Mouse (Mus musculus) urinary bladder, postnatal 4 days (tissue): ENCODE results near the gene Tmem43.
"Not testable (repeated sequence)": the region's sequence is repeated elsewhere in the genome, so short reads cannot be mapped to it uniquely, and the experiment has no call there.

Experiments used
- DNase-seq, 2 experiments: peaks; one replicate each; pipeline ENCODE4 v3.0.0; 2021 to 2022; ENCODE audit warnings: low spot score in 2 of 2

Tmem43 gene

DNA sequence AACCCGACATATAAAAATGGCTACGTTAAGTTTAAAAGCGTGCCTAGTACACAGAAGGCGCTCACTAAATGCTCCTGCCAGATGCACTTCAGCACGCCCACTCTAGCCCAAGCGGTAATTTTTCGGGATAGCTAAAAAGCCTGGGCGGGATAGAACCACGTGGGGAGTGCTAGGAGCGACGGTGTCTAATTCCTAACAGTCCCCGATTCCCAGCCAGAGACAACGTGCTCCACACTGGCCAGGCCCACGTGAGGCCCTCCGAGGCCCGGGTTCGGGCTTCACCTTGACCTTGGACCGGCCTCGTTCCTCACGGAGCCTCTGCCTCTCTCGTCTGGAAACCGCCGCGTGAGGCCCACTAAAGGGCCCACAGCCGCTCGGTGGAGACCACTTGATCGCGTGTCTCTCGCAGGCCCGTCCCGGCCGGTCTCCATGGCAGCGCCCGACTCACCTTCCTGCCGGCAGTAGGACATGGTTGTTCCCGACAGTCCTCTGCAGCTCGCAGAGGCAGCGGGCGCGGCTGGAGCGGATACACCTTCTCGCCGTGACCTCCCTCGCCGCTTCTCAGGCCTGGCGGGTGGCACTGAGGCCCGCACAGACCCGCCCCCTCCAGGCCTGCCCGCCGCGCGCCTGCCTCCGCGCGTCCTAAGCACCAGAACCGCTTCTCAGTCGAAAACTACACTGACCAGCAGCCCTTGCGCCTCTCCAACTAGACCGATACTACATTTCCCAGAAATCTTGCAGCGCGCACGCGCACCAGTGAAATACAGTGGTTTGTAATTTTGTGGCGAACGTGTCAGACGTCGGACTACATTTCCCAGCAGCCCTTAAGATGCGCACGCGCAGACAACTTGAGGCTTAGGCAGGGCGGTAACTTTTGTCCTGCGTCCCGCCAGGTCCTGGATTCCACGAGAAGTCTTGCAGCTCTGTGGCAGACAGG is at the start of gene Tmem43, which contains the start of gene Chchd4:
Tmem43 (plus strand) TSS at position 836 of the 937 bp plus-strand sequence.
Chchd4 (minus strand) TSS at position 679 of the 937 bp plus-strand sequence.
- DNase-seq, result peak; percentile 97 to 98

DNA sequence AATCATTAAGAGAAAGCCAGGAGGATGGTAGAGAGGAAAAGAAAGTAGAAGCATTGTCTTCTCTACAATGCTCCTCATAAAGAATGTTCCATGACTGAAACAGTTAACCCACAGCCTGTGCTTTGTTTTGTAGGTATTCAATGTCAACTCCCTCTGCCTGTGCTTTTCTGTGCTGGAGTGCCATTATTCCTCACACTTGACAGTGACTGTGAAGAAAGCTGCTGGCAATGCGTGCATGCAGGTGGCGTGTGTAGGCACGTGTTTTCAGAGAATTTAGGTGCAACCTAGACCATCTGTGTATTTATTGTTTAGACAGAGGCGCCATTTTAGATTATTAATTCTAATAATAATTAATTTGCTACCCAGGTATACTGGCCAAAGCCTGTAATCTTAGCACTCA is 49.4 kb upstream of the Tmem43 start:
- no peak for DNase-seq

DNA sequence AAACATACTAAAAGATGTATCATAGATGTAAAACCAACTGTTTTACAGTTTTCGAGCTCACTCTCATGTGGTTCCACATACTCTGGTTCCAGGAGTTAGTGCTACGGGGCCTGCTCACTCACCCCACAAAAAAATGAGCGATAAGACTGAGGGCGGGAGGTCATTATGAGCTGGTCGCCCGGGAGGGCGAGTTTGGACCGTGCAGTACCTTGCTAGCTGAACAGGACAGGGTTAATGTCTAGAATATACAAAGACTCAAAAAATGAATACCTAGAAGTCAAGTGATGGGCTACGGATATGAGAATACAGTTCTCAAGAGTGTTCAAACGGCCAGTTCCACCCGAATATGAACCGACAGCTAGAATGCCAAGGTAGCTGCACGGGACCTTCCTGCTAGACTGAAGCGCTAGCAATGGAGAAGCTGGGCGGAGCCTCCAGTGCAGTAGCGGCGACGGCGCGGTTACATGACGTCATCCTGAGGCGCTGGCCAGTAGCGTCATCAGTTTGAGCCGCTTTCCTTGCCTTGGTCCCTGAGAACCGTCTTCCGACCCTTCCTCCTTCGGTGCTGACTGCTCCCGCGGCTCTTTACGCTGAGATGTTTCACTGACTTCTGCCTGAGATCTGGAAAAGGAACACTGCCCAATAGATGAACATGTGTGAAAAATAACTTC is 32.9 kb upstream of the Tmem43 start:
- peak; percentile 90 to 96 for DNase-seq

DNA sequence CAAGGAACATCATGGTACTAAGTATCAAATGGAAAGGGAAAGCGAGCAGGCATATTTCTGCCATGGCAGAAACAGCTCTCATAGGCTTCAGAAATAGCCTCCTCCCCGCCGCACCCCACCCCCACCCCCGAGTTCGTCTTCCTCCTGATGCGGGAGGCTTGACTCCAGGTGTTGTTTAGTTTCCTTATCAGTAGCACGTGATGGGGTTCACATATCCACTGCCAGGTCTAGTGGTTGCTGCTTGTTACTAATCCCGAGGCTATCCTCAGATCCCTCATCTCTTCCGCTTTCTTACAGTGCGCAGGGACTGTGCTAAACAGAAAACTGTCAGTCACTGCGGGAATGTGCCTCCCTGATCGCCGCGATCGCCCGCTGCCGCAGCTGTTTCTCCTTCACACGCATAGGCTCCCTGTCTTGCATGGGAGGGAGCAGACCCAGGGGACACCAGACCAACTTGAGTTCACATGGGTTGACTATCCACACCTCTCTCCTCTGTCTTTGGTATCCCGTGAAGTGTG is 32.3 kb upstream of the Tmem43 start:
- DNase-seq, result no peak

DNA sequence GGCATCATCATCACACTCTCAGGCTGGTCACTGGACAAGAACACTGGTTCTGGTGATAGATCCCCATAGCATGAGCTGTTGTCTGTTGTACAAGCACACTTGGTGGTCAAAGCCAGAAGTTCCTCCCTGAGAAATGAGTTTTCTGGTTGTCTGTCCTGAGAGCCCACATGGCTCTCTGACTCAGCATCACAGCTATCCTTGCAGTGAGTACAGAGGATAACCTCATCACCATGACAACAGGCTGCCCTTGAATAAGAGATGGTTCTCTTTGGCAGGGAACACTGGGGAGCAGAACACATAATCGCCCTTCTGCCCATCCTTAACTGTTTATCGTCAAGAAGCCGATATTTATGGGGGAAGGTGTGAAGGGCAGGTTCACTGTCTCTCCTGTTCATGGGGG is 28.2 kb upstream of the Tmem43 start:
- DNase-seq, result no peak

DNA sequence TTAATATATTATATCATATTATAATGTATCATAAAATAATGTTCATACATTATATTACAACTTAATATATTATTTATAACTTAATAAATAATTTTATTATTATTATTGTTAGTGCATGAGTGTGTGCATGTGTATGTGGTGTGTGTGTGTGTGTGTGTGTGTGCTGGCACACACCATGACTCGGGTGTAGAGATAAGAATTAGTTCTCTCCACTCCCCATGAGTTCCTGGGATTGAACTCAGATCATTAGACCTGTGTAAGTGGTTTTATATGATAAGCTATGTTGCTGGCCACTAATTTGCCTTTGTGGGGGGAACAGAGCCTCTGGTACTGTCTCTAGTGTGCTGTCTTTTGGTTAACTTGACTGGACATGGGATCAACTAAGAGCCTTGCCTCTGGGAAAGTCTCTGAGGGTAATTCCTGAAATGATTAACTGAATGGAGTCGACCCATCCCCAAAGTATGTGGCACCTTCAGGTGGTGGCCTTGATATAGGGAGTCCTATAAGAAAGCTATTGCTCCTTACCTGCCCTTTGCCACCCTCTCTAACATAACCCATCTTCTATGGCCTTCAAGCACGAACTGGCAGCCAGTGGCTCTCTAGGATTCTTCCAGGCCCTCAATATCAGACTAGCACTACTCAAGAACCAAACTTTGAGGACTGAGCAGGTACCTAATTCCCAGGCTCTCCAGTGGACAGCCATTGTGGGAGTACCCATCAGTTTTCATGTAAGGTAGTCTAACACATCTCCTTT is 23.9 kb upstream of the Tmem43 start:
- no peak for DNase-seq

DNA sequence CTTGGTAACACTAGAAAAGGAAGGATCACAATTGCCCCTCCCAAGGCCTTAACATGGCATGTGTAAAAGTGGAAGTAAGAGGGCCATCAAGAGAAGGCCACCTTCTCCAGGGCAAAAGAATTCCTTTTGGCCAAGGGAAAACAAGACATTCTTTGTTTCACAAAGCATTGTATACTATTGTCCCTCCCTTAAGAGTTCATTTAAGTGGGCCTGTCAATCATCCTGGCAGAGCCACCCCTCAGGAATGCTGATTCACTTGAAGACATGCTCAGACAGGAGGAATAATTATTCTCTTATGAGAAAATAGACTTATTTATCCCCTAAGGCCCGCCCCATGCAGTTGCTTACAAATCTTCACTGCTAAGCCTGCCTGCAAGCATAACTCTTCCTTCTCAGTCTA is 21.4 kb upstream of the Tmem43 start:
- no peak for DNase-seq

DNA sequence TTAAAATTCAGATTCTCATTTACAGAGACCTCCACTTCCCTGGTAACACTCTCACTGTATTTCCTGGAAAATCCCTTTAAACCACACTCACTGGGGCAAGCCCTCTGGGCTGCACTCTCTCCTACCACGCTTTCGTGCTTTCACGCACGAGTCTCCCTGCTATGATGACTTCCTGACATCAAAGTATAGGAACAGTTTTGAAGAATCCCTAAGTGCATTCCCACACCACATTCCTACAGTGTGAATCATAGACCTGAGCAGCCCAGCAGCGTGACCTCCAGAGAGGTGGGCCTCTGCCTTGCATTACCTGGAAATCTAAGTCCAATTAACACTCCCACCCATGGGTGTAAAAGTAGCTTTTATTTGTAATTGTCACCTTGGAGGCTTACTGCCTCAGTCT is 19.0 kb upstream of the Tmem43 start:
- no peak for DNase-seq

DNA sequence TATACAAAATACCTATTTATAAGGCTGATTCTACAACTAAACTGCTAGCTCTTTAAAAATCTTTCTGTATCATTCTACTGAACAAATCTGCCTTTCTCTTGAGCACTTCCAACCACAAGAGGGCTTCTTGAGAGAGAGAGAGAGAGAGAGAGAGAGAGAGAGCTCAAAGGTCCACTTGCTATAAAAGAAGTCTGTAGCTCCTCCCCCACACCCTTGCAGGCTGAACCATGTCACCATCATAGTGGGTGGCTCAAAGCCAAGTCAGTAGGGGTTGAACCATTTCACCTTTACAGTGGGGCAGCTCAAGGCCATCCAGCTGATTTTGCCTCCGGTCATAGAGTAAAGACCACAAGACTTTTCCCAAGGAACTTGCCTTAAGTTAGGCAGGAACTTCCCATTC is 14.0 kb upstream of the Tmem43 start:
- no peak for DNase-seq

DNA sequence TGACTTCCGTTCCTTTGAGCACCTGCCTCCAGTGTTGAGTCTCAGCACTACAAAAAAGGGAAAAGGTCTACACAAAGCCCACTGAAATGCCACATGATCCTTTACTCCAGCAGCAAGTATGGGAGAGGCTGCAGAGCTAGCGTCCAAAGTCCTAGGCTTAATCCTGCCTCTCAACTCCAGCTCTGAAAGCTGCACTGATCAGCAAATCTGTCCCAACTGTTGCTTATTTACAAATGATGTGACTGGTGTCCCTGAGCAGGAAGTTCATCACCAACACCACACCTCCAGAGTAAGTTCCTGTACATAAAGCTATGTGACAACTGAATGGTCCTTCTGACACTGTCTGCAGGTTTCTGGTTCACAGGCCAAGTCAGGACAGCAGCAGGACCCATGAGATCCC is 7.7 kb upstream of the Tmem43 start:
- no peak for DNase-seq

DNA sequence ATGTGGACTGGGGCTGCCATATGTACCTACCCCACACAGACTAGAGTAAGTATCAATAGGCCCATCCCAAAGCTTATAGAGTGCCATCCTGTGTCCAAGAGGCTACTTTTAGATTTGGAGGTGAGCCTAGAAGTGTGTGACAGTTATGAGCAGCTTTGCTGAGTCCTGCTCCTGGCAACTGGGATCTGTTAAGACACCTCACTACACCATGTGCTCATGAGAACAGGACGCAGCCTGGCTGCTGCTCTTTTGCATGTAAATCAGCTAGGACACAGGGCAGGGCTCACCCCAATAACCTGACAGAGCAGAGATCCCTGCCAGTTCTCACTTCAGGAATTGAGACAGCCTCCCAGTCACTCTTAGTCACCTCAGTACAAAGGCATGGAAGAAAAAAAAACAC is 6.4 kb upstream of the Tmem43 start:
- no peak for DNase-seq

DNA sequence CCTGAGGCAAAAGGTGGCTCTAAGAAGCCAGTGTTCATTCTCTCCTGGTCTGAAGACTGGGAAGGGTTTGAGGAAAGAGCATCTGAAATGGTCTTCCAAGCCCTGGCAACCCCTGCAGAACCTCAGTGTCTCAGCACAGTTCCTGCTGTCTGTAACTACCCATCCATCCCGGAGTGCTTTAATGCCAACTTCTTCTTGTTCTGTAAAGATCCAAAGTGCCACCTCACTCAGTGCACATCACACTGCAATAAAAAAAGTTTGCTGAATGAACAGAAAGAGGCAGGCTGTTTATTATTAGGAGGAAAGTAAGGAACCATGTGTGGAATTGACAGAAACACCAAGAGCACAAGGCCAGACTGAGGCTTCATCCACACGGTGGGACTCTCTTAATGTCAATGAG is 2.8 kb upstream of the Tmem43 start:
- no peak for DNase-seq

DNA sequence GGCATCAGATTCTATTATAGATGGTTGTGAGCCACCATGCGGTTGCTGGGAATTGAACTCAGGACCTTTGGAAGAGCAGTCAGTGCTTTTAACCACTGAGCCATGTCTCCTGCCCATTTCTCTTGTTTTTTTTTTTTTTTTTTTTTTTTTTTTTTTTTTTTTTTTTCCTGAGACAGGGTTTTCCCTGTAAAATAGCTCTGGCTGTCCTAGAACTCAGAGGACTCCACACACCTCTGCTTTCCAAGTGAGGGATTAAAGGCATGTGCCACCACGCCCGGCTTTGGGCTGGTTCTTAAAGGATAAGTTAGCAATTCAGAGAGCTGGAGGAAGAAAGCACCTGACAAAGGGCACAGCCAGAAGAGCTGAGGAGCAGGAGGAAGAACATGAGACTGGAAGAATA is 2.1 kb upstream of the Tmem43 start:
- DNase-seq, result not testable (repeated sequence)

DNA sequence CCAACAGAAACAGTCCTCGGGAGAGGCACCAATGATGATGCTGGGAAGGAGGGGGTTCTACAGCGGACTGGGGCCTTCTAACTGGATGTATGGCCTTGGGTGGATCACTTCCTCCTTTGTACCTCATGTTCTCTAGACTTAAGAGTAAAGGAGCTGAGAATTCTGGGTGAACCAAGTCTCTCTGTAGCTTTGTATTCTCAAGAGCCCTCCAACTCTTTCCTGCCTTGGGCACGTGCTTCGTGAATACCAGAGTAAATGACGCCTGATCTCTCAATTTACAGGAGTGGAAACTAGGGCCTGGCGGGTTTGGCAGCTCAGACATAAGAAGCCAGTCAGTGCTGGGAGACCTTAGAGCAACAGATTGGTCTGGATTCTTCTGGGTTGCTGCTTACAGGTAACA is 1.2 kb upstream of the Tmem43 start:
- no peak for DNase-seq

DNA sequence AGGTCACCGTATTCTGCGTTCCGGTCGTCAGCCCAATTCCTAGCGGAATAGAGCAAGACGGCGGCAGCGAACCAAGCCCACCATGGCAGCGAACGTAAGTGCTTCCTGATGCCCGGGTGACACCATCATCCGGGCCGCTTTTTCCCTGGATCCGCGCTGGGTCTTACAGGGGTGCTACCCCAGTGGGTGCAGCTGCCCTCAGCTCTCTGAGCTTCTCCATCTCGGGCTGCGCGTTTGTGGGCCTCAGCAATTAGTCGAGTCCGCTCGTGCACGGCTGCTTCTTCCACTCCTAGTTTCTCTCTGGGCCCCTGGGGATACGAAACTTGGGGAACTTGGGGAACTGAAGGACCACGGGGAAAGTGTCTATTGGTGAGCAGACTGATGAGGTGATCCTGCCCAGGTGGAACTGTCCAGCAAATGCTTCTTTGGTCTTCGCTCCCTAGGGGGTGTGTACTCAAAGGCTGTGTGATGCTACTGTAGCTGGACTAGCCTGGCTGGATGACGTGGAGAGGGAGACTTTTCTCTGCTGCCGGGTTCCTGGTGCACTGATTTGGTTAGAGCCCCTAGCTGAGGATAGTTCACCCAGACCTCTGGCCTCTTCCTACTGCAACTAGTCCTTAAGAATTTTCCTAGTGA is 420 bp downstream of the Tmem43 start:
- DNase-seq, result no peak

DNA sequence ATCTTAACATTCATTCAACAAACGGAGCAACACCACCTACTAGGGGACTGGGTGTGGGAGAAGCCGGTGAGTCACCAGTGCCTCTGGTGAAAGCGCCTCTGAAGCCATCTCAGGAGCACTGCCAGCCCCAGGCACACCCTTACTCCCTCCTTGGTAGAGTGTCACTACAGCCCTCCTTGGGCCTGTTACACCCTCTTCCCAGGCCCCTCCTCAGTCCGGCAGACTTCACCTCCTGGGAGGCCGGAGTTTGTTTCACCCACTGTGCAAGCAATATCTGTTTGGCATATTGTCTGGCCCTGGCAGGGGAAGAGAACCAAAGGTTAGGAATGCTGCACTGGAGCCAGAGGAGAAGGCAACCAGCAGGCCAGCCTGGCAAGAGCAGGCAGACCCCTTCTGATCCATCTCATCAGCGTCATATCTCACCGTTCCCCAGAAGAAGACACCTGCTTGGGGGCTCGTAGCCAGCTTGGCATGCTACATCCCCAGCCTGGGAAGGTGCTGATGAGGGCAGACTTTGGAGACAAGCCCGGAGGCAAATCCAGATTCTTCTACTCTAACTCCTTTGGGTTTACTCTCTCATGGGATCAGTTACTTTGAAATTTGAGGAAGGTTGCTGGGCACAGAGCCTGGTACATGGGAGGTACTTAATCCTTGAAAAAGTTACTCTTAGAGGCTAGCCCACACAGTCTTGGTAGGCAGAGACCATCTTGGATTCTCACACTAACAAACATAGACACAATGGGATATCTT is 1.1 kb downstream of the Tmem43 start:
- no peak for DNase-seq

DNA sequence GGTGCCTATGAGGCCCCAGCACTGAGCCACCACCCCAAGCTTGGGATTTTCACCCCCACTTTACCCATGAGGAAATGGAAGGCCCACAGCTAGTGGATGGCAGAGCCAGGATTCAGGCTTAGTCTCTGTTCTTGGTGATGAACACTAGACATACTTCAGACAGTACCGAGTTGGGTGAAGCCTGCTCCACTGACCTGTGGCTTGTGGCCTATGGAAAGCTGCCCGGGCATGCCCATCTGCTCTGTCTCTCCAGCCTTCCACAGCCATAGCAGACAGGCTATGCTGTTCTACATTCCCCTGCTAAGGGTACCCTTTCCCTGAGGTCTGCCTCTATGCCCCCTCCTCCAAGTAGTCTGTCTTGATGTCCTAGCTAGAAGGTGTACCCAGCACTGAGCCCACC is 3.0 kb downstream of the Tmem43 start:
- no peak for DNase-seq

DNA sequence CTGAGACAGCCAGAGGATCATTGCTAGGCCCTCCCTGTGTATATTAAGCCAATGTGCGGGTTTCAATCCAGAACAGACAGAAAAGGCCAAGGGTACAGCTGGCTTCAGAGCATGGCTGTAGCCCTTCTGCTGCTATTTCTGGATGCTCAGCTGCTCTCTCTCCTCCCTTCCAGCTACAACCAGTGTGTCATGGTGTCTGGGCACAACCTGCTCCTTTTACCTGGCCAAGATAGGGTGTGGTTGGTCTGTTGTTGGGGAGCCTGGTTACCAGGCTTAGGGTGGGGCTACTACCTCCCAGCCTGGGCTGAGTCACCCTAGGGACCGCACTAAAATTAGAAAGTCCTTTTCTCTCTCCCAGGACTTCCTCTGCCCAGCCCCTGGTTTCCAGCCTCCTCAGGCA is 9.9 kb downstream of the Tmem43 start:
- no peak for DNase-seq

DNA sequence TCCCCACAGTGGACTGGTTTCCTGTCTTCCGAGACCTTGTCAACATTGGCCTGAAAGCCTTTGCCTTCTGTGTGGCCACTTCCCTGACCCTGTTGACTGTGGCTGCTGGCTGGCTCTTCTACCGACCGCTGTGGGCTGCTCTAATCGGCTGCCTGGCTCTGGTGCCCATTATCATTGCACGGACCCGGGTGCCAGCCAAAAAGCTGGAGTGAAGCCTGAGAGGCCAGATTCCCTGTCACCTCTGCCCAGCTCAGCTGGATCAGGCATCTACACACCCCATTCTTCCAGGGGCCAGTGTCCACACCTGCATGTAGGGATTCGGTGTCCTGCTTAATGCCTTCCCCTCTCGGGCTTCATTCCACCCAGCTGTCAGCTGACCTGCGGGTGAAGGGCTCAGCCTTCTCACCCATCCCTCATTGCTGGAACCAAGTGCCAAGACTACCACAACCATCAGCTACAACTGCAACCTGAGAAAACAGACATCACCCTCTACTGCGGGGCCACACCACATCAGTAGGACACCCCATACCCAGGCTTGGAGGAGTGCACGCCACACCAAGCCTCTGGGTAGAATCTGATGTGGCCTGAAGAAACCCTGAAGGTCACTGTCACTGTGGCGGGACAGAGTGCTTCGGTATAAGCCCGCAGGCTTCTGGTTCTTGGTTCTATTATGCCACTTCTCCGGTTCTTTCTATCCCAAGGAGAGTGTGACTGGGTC is 13.4 kb downstream of the Tmem43 start:
- DNase-seq, result no peak

DNA sequence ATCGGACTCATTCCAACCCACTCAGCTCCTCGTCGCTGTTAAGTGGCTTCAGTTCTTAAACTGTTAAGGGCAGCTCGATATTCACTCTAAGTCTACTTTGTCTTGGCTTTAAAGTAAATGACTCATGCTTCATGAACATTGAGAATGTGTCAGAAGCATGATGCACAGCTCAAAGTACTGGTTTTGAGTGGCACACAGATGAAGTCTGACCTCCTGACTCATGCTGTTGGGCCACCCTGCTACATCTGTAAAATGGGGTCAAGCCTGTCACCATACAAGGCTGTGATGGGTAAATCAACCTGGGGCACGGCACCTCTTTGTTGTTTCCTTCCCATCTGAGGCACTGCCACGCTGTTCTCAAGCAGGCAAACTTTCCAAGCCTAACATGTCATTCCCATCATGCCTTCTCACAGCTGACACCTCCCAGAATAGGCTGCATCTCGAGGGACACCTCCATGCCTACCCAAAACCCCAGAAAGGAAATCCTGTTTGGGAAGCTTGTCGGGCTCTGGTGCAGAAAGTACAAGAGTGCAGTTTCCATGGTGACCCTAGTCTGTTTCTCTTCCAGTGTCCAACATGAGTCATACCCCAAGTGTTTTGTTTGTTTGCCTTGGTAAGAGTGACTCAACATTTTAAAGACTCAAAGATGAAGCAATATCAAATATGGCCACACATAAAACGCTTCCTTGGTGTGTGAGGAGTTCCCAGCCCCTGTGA is 15.2 kb downstream of the Tmem43 start:
- DNase-seq, result no peak
